Mouse (Mus musculus) hindbrain, embryonic 10.5 days (tissue): Measurements from ENCODE around the gene Vps29. TPM values are rescaled to one million over a fixed set of nuclear protein-coding genes. Genes with fewer than 3 reads are reported as not detected.
A peak's percentile ranks its signal among the peaks of the same experiment; 100 is the strongest.

ENCODE experiments used
- DNase-seq: peaks from one replicate; pipeline ENCODE4 v3.0.0-alpha.2; 2017; ENCODE audit warnings: low spot score
- H3K27ac ChIP-seq: fragments of 300-500 bp; sonication (generic); 2 replicates; pipeline ENCODE4 v1.5.1; 2016; ENCODE audit warnings: mild to moderate bottlenecking, moderate library complexity
- H3K27me3 ChIP-seq: fragments of 300-500 bp; sonication (generic); 2 replicates; pipeline ENCODE4 v1.6.1; 2016; ENCODE audit warnings: mild to moderate bottlenecking; ENCODE audit not compliant: poor library complexity, insufficient read depth, severe bottlenecking
- H3K36me3 ChIP-seq: fragments of 300-500 bp; sonication (generic); 2 replicates; pipeline ENCODE4 v1.6.1; 2016; ENCODE audit warnings: mild to moderate bottlenecking, moderate library complexity
- H3K4me1 ChIP-seq: fragments of 300-500 bp; sonication (generic); replicated peaks from 2 replicates; pipeline ENCODE4 v1.6.1; 2016; ENCODE audit warnings: mild to moderate bottlenecking
- H3K4me3 ChIP-seq: fragments of 300-500 bp; sonication (generic); 2 replicates; pipeline ENCODE4 v1.5.1; 2016; ENCODE audit warnings: mild to moderate bottlenecking, moderate library complexity
- H3K9me3 ChIP-seq: fragments of 300-500 bp; sonication (generic); 2 replicates; pipeline ENCODE4 v1.6.1; 2016; ENCODE audit warnings: mild to moderate bottlenecking, moderate library complexity
- WGBS: fragments of 180-500 bp; shearing (Covaris S2); methylation state at CpG from one replicate; pipeline ENCODE4 v1.1.7; 2016; 5-methylcytosine and 5-hydroxymethylcytosine counted together
- polyA plus RNA-seq: library from polyadenylated mRNA; unstranded; fragments of >200 nt; fragmentation: Nextera tagmentation; extraction: Ambion mirVana; gene quantifications from 2 replicates; pipeline ENCODE4 v1.2.1, GENCODE M21; 2016

Vps29 gene
- polyA plus RNA-seq, 1 experiment from 2014 or later = 225 TPM

- no peak for DNase-seq
- no peaks in the 10 kb centered on the region for H3K27me3 ChIP-seq
- no peak overlapping the region for H3K27ac ChIP-seq
- H3K9me3 ChIP-seq = no peaks in the 10 kb centered on the region
- WGBS = 86% methylated on average over 14 of the region's 14 CpGs
- H3K36me3 ChIP-seq = peaks cover 81% of the 10 kb centered on the region
- H3K4me3 ChIP-seq = no peak overlapping the region
- no peaks in the 10 kb centered on the region for H3K4me1 ChIP-seq
Observed at GRCm38 (mm10) chr5:122319474-122320204, 34.5 kb upstream of the Vps29 start.

- H3K9me3 ChIP-seq = no peaks in the 10 kb centered on the region
- no peak for DNase-seq
- H3K27me3 ChIP-seq = no peaks in the 10 kb centered on the region
- WGBS = 80% methylated on average over 12 of the region's 12 CpGs
- H3K27ac ChIP-seq = no peak overlapping the region
- H3K4me3 ChIP-seq = no peak overlapping the region
- no peaks in the 10 kb centered on the region for H3K4me1 ChIP-seq
- H3K36me3 ChIP-seq = peaks cover 81% of the 10 kb centered on the region
Observed at GRCm38 (mm10) chr5:122320205-122320781, 33.9 kb upstream of the Vps29 start.

GRCm38 (mm10) chr5:122323523-122323922, 30.6 kb upstream of the Vps29 start:
- H3K4me3 ChIP-seq = no peak overlapping the region
- H3K27ac ChIP-seq = no peak overlapping the region
- H3K4me1 ChIP-seq = no peaks in the 10 kb centered on the region
- H3K36me3 ChIP-seq = peaks cover 75% of the 10 kb centered on the region
- H3K9me3 ChIP-seq = no peaks in the 10 kb centered on the region
- H3K27me3 ChIP-seq = no peaks in the 10 kb centered on the region
- DNase-seq = no peak
- 72% methylated on average over 8 of the region's 8 CpGs for WGBS

GRCm38 (mm10) chr5:122324608-122325431, 29.3 kb upstream of the Vps29 start:
- H3K27me3 ChIP-seq = no peaks in the 10 kb centered on the region
- H3K4me1 ChIP-seq = no peaks in the 10 kb centered on the region
- no peak overlapping the region for H3K27ac ChIP-seq
- WGBS = 92% methylated on average over 23 of the region's 23 CpGs
- no peak for DNase-seq
- H3K9me3 ChIP-seq = no peaks in the 10 kb centered on the region
- H3K4me3 ChIP-seq = no peak overlapping the region
- H3K36me3 ChIP-seq = peaks cover 67% of the 10 kb centered on the region

GRCm38 (mm10) chr5:122325477-122325876, 28.7 kb upstream of the Vps29 start:
- H3K27me3 ChIP-seq = no peaks in the 10 kb centered on the region
- no peak for DNase-seq
- no peaks in the 10 kb centered on the region for H3K4me1 ChIP-seq
- 88% methylated on average over 8 of the region's 8 CpGs for WGBS
- no peak overlapping the region for H3K4me3 ChIP-seq
- H3K9me3 ChIP-seq = no peaks in the 10 kb centered on the region
- no peak overlapping the region for H3K27ac ChIP-seq
- H3K36me3 ChIP-seq = peaks cover 60% of the 10 kb centered on the region

- no peaks in the 10 kb centered on the region for H3K9me3 ChIP-seq
- no peaks in the 10 kb centered on the region for H3K27me3 ChIP-seq
- WGBS = 95% methylated on average over 3 of the region's 3 CpGs
- H3K4me1 ChIP-seq = no peaks in the 10 kb centered on the region
- H3K27ac ChIP-seq = no peak overlapping the region
- H3K36me3 ChIP-seq = peaks cover 42% of the 10 kb centered on the region
- H3K4me3 ChIP-seq = no peak overlapping the region
- DNase-seq = no peak
Observed at GRCm38 (mm10) chr5:122327283-122327682, 26.9 kb upstream of the Vps29 start.

- Histone ChIP-seq H3K9me3 (no peaks in the 10 kb centered on the region), H3K36me3 (peaks cover 29% of the 10 kb centered on the region), H3K27me3 (no peaks in the 10 kb centered on the region), H3K27ac (no peak overlapping the region), H3K4me3 (no peak overlapping the region), H3K4me1 (no peaks in the 10 kb centered on the region)
- DNase-seq = no peak
- WGBS = 95% methylated on average over 4 of the region's 4 CpGs
Observed at GRCm38 (mm10) chr5:122330269-122330668, 23.9 kb upstream of the Vps29 start.

GRCm38 (mm10) chr5:122334682-122335081, 19.5 kb upstream of the Vps29 start:
- no peaks in the 10 kb centered on the region for H3K9me3 ChIP-seq
- no peaks in the 10 kb centered on the region for H3K4me1 ChIP-seq
- no peak overlapping the region for H3K4me3 ChIP-seq
- 75% methylated on average over 3 of the region's 3 CpGs for WGBS
- H3K27me3 ChIP-seq = no peaks in the 10 kb centered on the region
- H3K27ac ChIP-seq = no peak overlapping the region
- DNase-seq = no peak
- no peaks in the 10 kb centered on the region for H3K36me3 ChIP-seq

- Histone ChIP-seq H3K4me3 (no peak overlapping the region), H3K4me1 (no peaks in the 10 kb centered on the region), H3K27me3 (no peaks in the 10 kb centered on the region), H3K27ac (no peak overlapping the region), H3K36me3 (no peaks in the 10 kb centered on the region), H3K9me3 (no peaks in the 10 kb centered on the region)
- no peak for DNase-seq
- 92% methylated on average over 7 of the region's 7 CpGs for WGBS
Observed at GRCm38 (mm10) chr5:122336554-122337294, 17.4 kb upstream of the Vps29 start.

GRCm38 (mm10) chr5:122342874-122343273, 11.3 kb upstream of the Vps29 start:
- H3K4me1 ChIP-seq = no peaks in the 10 kb centered on the region
- H3K9me3 ChIP-seq = peaks cover 6% of the 10 kb centered on the region; the same call in 1 of the 2 replicates
- WGBS = 86% methylated on average over 1 of the region's 1 CpGs
- no peak overlapping the region for H3K27ac ChIP-seq
- DNase-seq = no peak
- no peaks in the 10 kb centered on the region for H3K36me3 ChIP-seq
- no peaks in the 10 kb centered on the region for H3K27me3 ChIP-seq
- no peak overlapping the region for H3K4me3 ChIP-seq

- peaks cover 6% of the 10 kb centered on the region; the same call in 1 of the 2 replicates for H3K9me3 ChIP-seq
- 64% methylated on average over 7 of the region's 7 CpGs for WGBS
- H3K36me3 ChIP-seq = no peaks in the 10 kb centered on the region
- no peaks in the 10 kb centered on the region for H3K27me3 ChIP-seq
- no peaks in the 10 kb centered on the region for H3K4me1 ChIP-seq
- no peak for DNase-seq
- H3K4me3 ChIP-seq = no peak overlapping the region
- H3K27ac ChIP-seq = no peak overlapping the region
Observed at GRCm38 (mm10) chr5:122343768-122344167, 10.4 kb upstream of the Vps29 start.

- 12% methylated on average over 5 of the region's 5 CpGs for WGBS
- peaks cover 6% of the 10 kb centered on the region; the same call in 1 of the 2 replicates for H3K9me3 ChIP-seq
Observed at GRCm38 (mm10) chr5:122344260-122344659, 9.9 kb upstream of the Vps29 start.

More at GRCm38 (mm10) chr5:122344260-122344659, 9.9 kb upstream of the Vps29 start:
- Histone ChIP-seq H3K4me1 (no peaks in the 10 kb centered on the region), H3K27ac (no peak overlapping the region), H3K36me3 (no peaks in the 10 kb centered on the region), H3K27me3 (no peaks in the 10 kb centered on the region), H3K4me3 (no peak overlapping the region)
- peak; percentile 70 for DNase-seq
